Mouse (Mus musculus): Measurements from ENCODE around the gene Ambra1.

Ambra1 gene

GRCm38 (mm10) chr2:91916346-91916977 is 186.5 kb downstream of the Ambra1 start:
- intact Hi-C loops (cut with DNase I) = no loop called here

- intact Hi-C loops (cut with DNase I) = no loop called here
Observed at GRCm38 (mm10) chr2:91917096-91917495, 187.2 kb downstream of the Ambra1 start.

- intact Hi-C loops (cut with DNase I) = no loop called here
Observed at GRCm38 (mm10) chr2:91920130-91920529, 190.2 kb downstream of the Ambra1 start.

GRCm38 (mm10) chr2:91921181-91921789 is 191.4 kb downstream of the Ambra1 start:
- intact Hi-C loops (cut with DNase I) = no loop called here

- intact Hi-C loops (cut with DNase I) = no loop called here
Observed at GRCm38 (mm10) chr2:91921790-91922570, 192.0 kb downstream of the Ambra1 start.

GRCm38 (mm10) chr2:91922586-91923414 is 192.9 kb downstream of the Ambra1 start:
- intact Hi-C loops (cut with DNase I) = no loop called here

GRCm38 (mm10) chr2:91923415-91924337 is 193.7 kb downstream of the Ambra1 start:
- intact Hi-C loops (cut with DNase I) = no loop called here

- intact Hi-C loops (cut with DNase I) = no loop called here
Observed at GRCm38 (mm10) chr2:91924726-91925125, 194.8 kb downstream of the Ambra1 start.

- intact Hi-C loops (cut with DNase I) = no loop called here
Observed at GRCm38 (mm10) chr2:91925442-91925841, 195.5 kb downstream of the Ambra1 start.

GRCm38 (mm10) chr2:91926949-91927348 is 197.0 kb downstream of the Ambra1 start, which contains the start of gene Chrm4:
Gene Chrm4 (plus strand): TSS chr2:91927249.
- intact Hi-C loops (cut with DNase I) = loop anchor here (2.0 kb wide), 1 partner anchor 148 kb away; no protein-coding TSS in a partner anchor

- intact Hi-C loops (cut with DNase I) = loop anchor here (2.0 kb wide), 1 partner anchor 149 kb away; no protein-coding TSS in a partner anchor
Observed at GRCm38 (mm10) chr2:91927826-91928533, 198.0 kb downstream of the Ambra1 start.

- intact Hi-C loops (cut with DNase I) = no loop called here
Observed at GRCm38 (mm10) chr2:91928534-91929350, 198.8 kb downstream of the Ambra1 start.

GRCm38 (mm10) chr2:91929455-91929854 is 199.5 kb downstream of the Ambra1 start:
- intact Hi-C loops (cut with DNase I) = no loop called here

- intact Hi-C loops (cut with DNase I) = no loop called here
Observed at GRCm38 (mm10) chr2:91929936-91930335, 200.0 kb downstream of the Ambra1 start.

- intact Hi-C loops (cut with DNase I) = no loop called here
Observed at GRCm38 (mm10) chr2:91930761-91931291, 200.9 kb downstream of the Ambra1 start.

GRCm38 (mm10) chr2:91931328-91932159 is 201.6 kb downstream of the Ambra1 start:
- intact Hi-C loops (cut with DNase I) = no loop called here

- intact Hi-C loops (cut with DNase I) = no loop called here
Observed at GRCm38 (mm10) chr2:91932160-91932711, 202.3 kb downstream of the Ambra1 start, which contains the start of gene Mdk. Gene Mdk (minus strand): TSS chr2:91932297.
